Mouse (Mus musculus) ES-Bruce4 (cell line): Measurements from ENCODE around the gene P3h3.

ENCODE experiments used
- CTCF ChIP-seq: IDR thresholded peaks from one replicate; pipeline ENCODE4 v1.8.1; 2011; ENCODE audit warnings: low read depth, low read length
- POLR2A ChIP-seq: IDR thresholded peaks from one replicate; pipeline ENCODE4 v1.8.1; 2011; ENCODE audit warnings: low read length; ENCODE audit not compliant: insufficient read depth

GRCm38 (mm10) chr6:124817563-124817962 lies 40.0 kb downstream of the P3h3 start:
- no peak for TF ChIP-seq POLR2A
- no peak for TF ChIP-seq CTCF
